8 mouse cellular contexts compared by ENCODE assay signal in genomic region chr2:136057861-136058331, GRCm38 (mm10). TPM values are rescaled to one million over a fixed set of nuclear protein-coding genes. Genes with fewer than 3 reads are reported as not detected.
A peak's percentile ranks its signal among the peaks of the same experiment; 100 is the strongest.
DNase-seq lines count a peak whose midpoint lies in the region; ATAC-seq and TF ChIP-seq lines count a peak whose summit lies in the region.

No protein-coding gene starts in this region.

- 6% methylated on average over 19 of the region's 19 CpGs for WGBS in heart, embryonic 14.5 days
- WGBS in forebrain, embryonic 11.5 days: 4% methylated on average over 19 of the region's 19 CpGs
- 3% methylated on average over 19 of the region's 19 CpGs for WGBS in olfactory bulb, adult 2 months

- no peak overlapping the region for H3K27ac ChIP-seq in heart, embryonic 14.5 days (replicated peaks in 1 of 2; ENCODE audit: control insufficient read depth in 1 of 2, insufficient read depth in 1 of 2, low read depth in 2 of 2, low read length in 2 of 2)
- no peak overlapping the region for H3K27ac ChIP-seq in forebrain, embryonic 11.5 days (ENCODE audit: low read depth, low read length)
- peak overlapping the region; percentile 50; the same call in 1 of the 2 replicates for H3K27ac ChIP-seq in olfactory bulb, adult 2 months (ENCODE audit: insufficient read depth, low read depth, low read length)

- peaks cover 0 to 6% of the 10 kb centered on the region in 2 experiments; a peak in 1 of 4 replicates for H3K4me1 ChIP-seq in heart, embryonic 14.5 days (ENCODE audit: control insufficient read depth in 2 of 2, insufficient read depth in 2 of 2, low read length in 2 of 2)
- peaks cover 5% of the 10 kb centered on the region; the same call in 1 of the 2 replicates for H3K4me1 ChIP-seq in forebrain, embryonic 11.5 days (replicated peaks; ENCODE audit: control insufficient read depth, insufficient read depth, low read length)
- peaks cover 9% of the 10 kb centered on the region for H3K4me1 ChIP-seq in olfactory bulb, adult 2 months (ENCODE audit: control insufficient read depth, insufficient read depth, low read length)

- no peak for DNase-seq in heart, adult 18-20 months
- DNase-seq in Muller cell, postnatal 12 days (ENCODE audit: inconsistent ontology term): peak; percentile 16
- peak; percentile 67 for DNase-seq in forebrain, embryonic 11.5 days (ENCODE audit: low spot score)
- DNase-seq in left cerebral cortex, adult 8-10 months (ENCODE audit: low spot score in 2 of 2): peak; percentile 38 to 45
- DNase-seq in gastrocnemius, postnatal 36 days: no peak
- no peak for DNase-seq in urinary bladder, adult 2 months (ENCODE audit: low spot score)

- intact Hi-C loops in gastrocnemius, postnatal 36 days (cut with DNase I): no loop called here

- no peak for TF ChIP-seq CTCF in olfactory bulb, adult 2 months (IDR thresholded peaks at IDR 0.05; ENCODE audit: insufficient read depth, low read depth, low read length)

- no peak for TF ChIP-seq POLR2A in olfactory bulb, adult 2 months (IDR thresholded peaks at IDR 0.05; ENCODE audit: insufficient read depth, low read depth, low read length)

- no peaks in the 10 kb centered on the region for H3K9me3 ChIP-seq in heart, embryonic 14.5 days (ENCODE audit: control insufficient read depth, low read length)
- no peaks in the 10 kb centered on the region for H3K9me3 ChIP-seq in forebrain, embryonic 11.5 days (ENCODE audit: control insufficient read depth, low read length)

- peaks cover 48% of the 10 kb centered on the region for H3K27me3 ChIP-seq in heart, embryonic 14.5 days (ENCODE audit: control insufficient read depth, insufficient read depth, low read length)
- H3K27me3 ChIP-seq in forebrain, embryonic 11.5 days (ENCODE audit: control insufficient read depth, insufficient read depth, low read length): peaks cover 36% of the 10 kb centered on the region

- H3K36me3 ChIP-seq in heart, embryonic 14.5 days (ENCODE audit: control insufficient read depth, insufficient read depth, low read length): no peaks in the 10 kb centered on the region
- H3K36me3 ChIP-seq in forebrain, embryonic 11.5 days (ENCODE audit: control insufficient read depth, insufficient read depth, low read length): no peaks in the 10 kb centered on the region

- H3K4me3 ChIP-seq in heart, embryonic 14.5 days (ENCODE audit: control insufficient read depth in 1 of 2, insufficient read depth in 1 of 2, low read depth in 1 of 2, low read length in 2 of 2): peak overlapping the region in 1 of 2 experiments; percentile 10; a peak in 1 of 4 replicates
- peak overlapping the region; percentile 24 for H3K4me3 ChIP-seq in forebrain, embryonic 11.5 days (ENCODE audit: low read depth, low read length)
- H3K4me3 ChIP-seq in olfactory bulb, adult 2 months (ENCODE audit: insufficient read depth, low read depth, low read length): peak overlapping the region; percentile 53

- H3K4me2 ChIP-seq in heart, embryonic 14.5 days (ENCODE audit: low read length): peak overlapping the region; percentile 42
- peak overlapping the region; percentile 56 for H3K4me2 ChIP-seq in forebrain, embryonic 11.5 days (ENCODE audit: low read depth, low read length, severe bottlenecking)

- no peak overlapping the region for H3K9ac ChIP-seq in heart, embryonic 14.5 days (ENCODE audit: low read length)
- H3K9ac ChIP-seq in forebrain, embryonic 11.5 days (ENCODE audit: low read length): no peak overlapping the region

- no peak for ATAC-seq in heart, embryonic 14.5 days (ENCODE audit: insufficient number of reproducible peaks, insufficient read depth, low FRiP score, low read depth)
- ATAC-seq in forebrain, embryonic 11.5 days (replicated peaks; ENCODE audit: low FRiP score): no peak; the same call in 1 of the 2 replicates

RNA-seq across cellular contexts. Expression of gene Lamp5, which starts 5.9 kb away (rescaled TPM):
- polyA plus RNA-seq in heart, embryonic 14.5 days (2014; fragmentation: Nextera tagmentation; extraction: Ambion mirVana): not detected in 2 replicates
- total RNA-seq in heart, adult 18-20 months (2021): not detected
- 3.0 and 3.6 TPM in 2 replicates for polyA plus RNA-seq in forebrain, embryonic 11.5 days (2014; fragmentation: Nextera tagmentation; extraction: Ambion mirVana)
- 100 to 1,000 TPM; 191 to 219 (median 203) TPM for total RNA-seq in left cerebral cortex, adult 8-10 months (2022)
- not detected in 2 replicates for polyA plus RNA-seq in olfactory bulb, adult 2 months (2012; ENCODE audit: insufficient read depth, insufficient read length, low replicate concordance, missing spikeins)
- total RNA-seq in gastrocnemius, postnatal 36 days (2021): not detected
- polyA plus RNA-seq in urinary bladder, adult 2 months (2012; rRNA removed): not detected in 2 replicates

Comparison
In these comparisons a context has a peak if more than half of its experiments do, and no peak if none do; other contexts are left out.
1. DNase-seq: peak in Muller cell, postnatal 12 days (single experiment), forebrain, embryonic 11.5 days (single experiment) and left cerebral cortex, adult 8-10 months (2 of 2); none in heart, adult 18-20 months (0 of 2), gastrocnemius, postnatal 36 days (0 of 2) and urinary bladder, adult 2 months (single experiment).